Mouse (Mus musculus) limb, embryonic 13.5 days (tissue): ENCODE measurements around the gene Slc39a11. TPM values are rescaled to one million over a fixed set of nuclear protein-coding genes. Genes with fewer than 3 reads are reported as not detected.

Source experiments
- ATAC-seq: fragments of 200-750 bp; cut with Nextera tagmentation; 2 replicates; pipeline ENCODE4 v1.8.0; 2017; ENCODE audit warnings: low read depth, moderate number of reproducible peaks, moderate TSS enrichment; ENCODE audit not compliant: low FRiP score
- H3K27ac ChIP-seq: fragments of 300-500 bp; sonication (generic); 2 replicates; pipeline ENCODE4 v1.5.1; 2015; ENCODE audit warnings: inconsistent platforms, mild to moderate bottlenecking, moderate library complexity
- H3K27me3 ChIP-seq: fragments of 300-500 bp; sonication (generic); 2 replicates; pipeline ENCODE4 v1.6.1; 2015; ENCODE audit warnings: mild to moderate bottlenecking, inconsistent platforms
- H3K36me3 ChIP-seq: fragments of 300-500 bp; sonication (generic); 2 replicates; pipeline ENCODE4 v1.6.1; 2015; ENCODE audit warnings: inconsistent platforms, mild to moderate bottlenecking, moderate library complexity
- H3K4me1 ChIP-seq: fragments of 300-500 bp; sonication (generic); 2 replicates; pipeline ENCODE4 v1.6.1; 2015; ENCODE audit warnings: inconsistent platforms
- H3K4me2 ChIP-seq: fragments of 300-500 bp; sonication (generic); replicated peaks from 2 replicates; pipeline ENCODE4 v1.6.1; 2015; ENCODE audit warnings: inconsistent platforms, mild to moderate bottlenecking, moderate library complexity
- H3K4me3 ChIP-seq: fragments of 300-500 bp; sonication (generic); 2 replicates; pipeline ENCODE4 v1.5.1; 2015; ENCODE audit warnings: moderate library complexity, mild to moderate bottlenecking, inconsistent platforms
- H3K9ac ChIP-seq: fragments of 300-500 bp; sonication (generic); 2 replicates; pipeline ENCODE4 v1.6.1; 2015; ENCODE audit warnings: mild to moderate bottlenecking, inconsistent platforms
- H3K9me3 ChIP-seq: fragments of 300-500 bp; sonication (generic); 2 replicates; pipeline ENCODE4 v1.6.1; 2016; ENCODE audit warnings: inconsistent platforms
- WGBS: fragments of 180-500 bp; shearing (Covaris S2); methylation state at CpG from one replicate; pipeline ENCODE4 v1.1.7; 2015; 5-methylcytosine and 5-hydroxymethylcytosine counted together
- polyA plus RNA-seq: library from polyadenylated mRNA; unstranded; fragments of >200 nt; fragmentation: Nextera tagmentation; extraction: Ambion mirVana; gene quantifications from 2 replicates; pipeline ENCODE4 v1.2.1, GENCODE M21; 2015

Gene Slc39a11
- polyA plus RNA-seq, 1 experiment from 2014 or later, result 26.4 TPM

GRCm38 (mm10) chr11:113610266-113610665 lies 39.6 kb downstream of the Slc39a11 start:
- H3K27ac ChIP-seq, result no peak overlapping the region
- ATAC-seq, result no peak
- no peaks in the 10 kb centered on the region for H3K36me3 ChIP-seq
- no peak overlapping the region for H3K4me2 ChIP-seq
- peaks cover 4% of the 10 kb centered on the region; the same call in 1 of the 2 replicates for H3K9me3 ChIP-seq
- H3K4me3 ChIP-seq, result no peak overlapping the region
- no peak overlapping the region for H3K9ac ChIP-seq
- H3K4me1 ChIP-seq, result peaks cover 19% of the 10 kb centered on the region
- H3K27me3 ChIP-seq, result peaks cover 7% of the 10 kb centered on the region
- WGBS, result 57% methylated on average over 5 of the region's 5 CpGs

DNA sequence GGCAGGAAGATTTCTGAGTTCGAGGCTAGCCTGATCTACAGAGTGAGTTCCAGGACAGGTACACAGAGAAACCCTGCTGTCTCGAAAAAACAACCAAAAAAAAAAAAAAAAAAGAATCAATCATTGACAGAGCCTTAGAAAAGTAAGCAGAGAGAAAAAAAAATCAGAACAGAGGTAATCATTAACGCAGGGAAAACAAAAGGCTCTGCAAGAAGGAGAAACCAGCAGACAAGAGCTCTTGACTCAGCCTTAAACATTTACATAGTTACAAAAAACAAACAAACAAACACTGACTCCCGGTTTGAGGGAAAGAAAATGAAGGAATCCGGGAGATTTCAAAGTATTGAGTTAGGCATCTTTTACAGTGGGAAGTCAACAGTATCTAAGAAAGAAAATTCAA lies 40.3 kb downstream of the Slc39a11 start:
- H3K27me3 ChIP-seq, result peaks cover 7% of the 10 kb centered on the region
- no peak overlapping the region for H3K27ac ChIP-seq
- H3K4me3 ChIP-seq, result no peak overlapping the region
- H3K36me3 ChIP-seq, result no peaks in the 10 kb centered on the region
- no peak overlapping the region for H3K4me2 ChIP-seq
- H3K9ac ChIP-seq, result no peak overlapping the region
- H3K4me1 ChIP-seq, result peaks cover 22% of the 10 kb centered on the region
- 82% methylated on average over 5 of the region's 5 CpGs for WGBS
- ATAC-seq, result no peak
- peaks cover 4% of the 10 kb centered on the region; the same call in 1 of the 2 replicates for H3K9me3 ChIP-seq

- WGBS, result 95% methylated on average over 12 of the region's 12 CpGs
- no peak overlapping the region for H3K27ac ChIP-seq
- H3K36me3 ChIP-seq, result no peaks in the 10 kb centered on the region
- no peak for ATAC-seq
- H3K9me3 ChIP-seq, result peaks cover 4% of the 10 kb centered on the region; the same call in 1 of the 2 replicates
- H3K4me1 ChIP-seq, result peaks cover 34% of the 10 kb centered on the region
- H3K27me3 ChIP-seq, result no peaks in the 10 kb centered on the region
- no peak overlapping the region for H3K4me3 ChIP-seq
- no peak overlapping the region for H3K9ac ChIP-seq
- no peak overlapping the region for H3K4me2 ChIP-seq
Measured at GRCm38 (mm10) chr11:113607556-113607955, 42.3 kb downstream of the Slc39a11 start.

- Histone ChIP-seq H3K9ac (no peak overlapping the region), H3K9me3 (peaks cover 4% of the 10 kb centered on the region; the same call in 1 of the 2 replicates), H3K4me3 (no peak overlapping the region), H3K27ac (no peak overlapping the region), H3K4me1 (peaks cover 21% of the 10 kb centered on the region), H3K4me2 (no peak overlapping the region), H3K36me3 (no peaks in the 10 kb centered on the region), H3K27me3 (no peaks in the 10 kb centered on the region)
- WGBS, result 66% methylated on average over 12 of the region's 12 CpGs
- no peak for ATAC-seq
Measured at GRCm38 (mm10) chr11:113601616-113602343, 48.1 kb downstream of the Slc39a11 start.

- H3K27me3 ChIP-seq, result no peaks in the 10 kb centered on the region
- no peak overlapping the region for H3K9ac ChIP-seq
- peaks cover 21% of the 10 kb centered on the region for H3K4me1 ChIP-seq
- H3K27ac ChIP-seq, result no peak overlapping the region
- H3K9me3 ChIP-seq, result no peaks in the 10 kb centered on the region
- no peak for ATAC-seq
- no peaks in the 10 kb centered on the region for H3K36me3 ChIP-seq
- H3K4me2 ChIP-seq, result no peak overlapping the region
- 84% methylated on average over 18 of the region's 18 CpGs for WGBS
- H3K4me3 ChIP-seq, result no peak overlapping the region
Measured at GRCm38 (mm10) chr11:113600526-113601245, 49.2 kb downstream of the Slc39a11 start.

- 79% methylated on average over 3 of the region's 3 CpGs for WGBS
- Histone ChIP-seq H3K27me3 (no peaks in the 10 kb centered on the region), H3K36me3 (no peaks in the 10 kb centered on the region), H3K27ac (no peak overlapping the region), H3K9ac (no peak overlapping the region), H3K9me3 (no peaks in the 10 kb centered on the region), H3K4me1 (peaks cover 6% of the 10 kb centered on the region; the same call in 1 of the 2 replicates), H3K4me3 (no peak overlapping the region), H3K4me2 (no peak overlapping the region)
- no peak for ATAC-seq
Measured at GRCm38 (mm10) chr11:113597632-113598031, 52.2 kb downstream of the Slc39a11 start.

- Histone ChIP-seq H3K4me2 (no peak overlapping the region), H3K4me1 (no peaks in the 10 kb centered on the region), H3K36me3 (no peaks in the 10 kb centered on the region), H3K27me3 (no peaks in the 10 kb centered on the region), H3K9ac (no peak overlapping the region), H3K4me3 (no peak overlapping the region), H3K9me3 (no peaks in the 10 kb centered on the region), H3K27ac (no peak overlapping the region)
- no peak for ATAC-seq
- WGBS, result 86% methylated on average over 5 of the region's 5 CpGs
Measured at GRCm38 (mm10) chr11:113595144-113595543, 54.7 kb downstream of the Slc39a11 start.

DNA sequence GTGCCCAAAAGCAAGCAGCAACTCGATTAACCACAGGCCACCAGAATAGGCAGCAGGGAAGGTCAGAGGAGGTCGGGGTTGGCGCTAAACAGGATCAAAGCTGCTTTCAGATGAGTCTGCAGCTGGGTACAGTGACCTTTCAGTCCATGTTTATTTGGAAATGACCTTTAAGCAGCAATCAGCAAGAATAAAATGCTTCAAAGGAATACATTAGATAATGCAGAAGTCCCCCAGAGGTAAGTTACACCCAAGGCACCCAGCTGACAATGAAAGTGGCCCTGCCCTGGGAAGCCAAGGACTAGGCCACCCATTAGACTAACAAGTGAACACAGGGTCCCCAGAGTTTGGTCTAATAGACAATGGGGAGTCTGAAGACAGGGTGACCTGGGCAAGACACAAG lies 60.9 kb downstream of the Slc39a11 start:
- no peak for ATAC-seq
- Histone ChIP-seq H3K9me3 (no peaks in the 10 kb centered on the region), H3K27me3 (no peaks in the 10 kb centered on the region), H3K4me2 (no peak overlapping the region), H3K9ac (no peak overlapping the region), H3K4me1 (peaks cover 5% of the 10 kb centered on the region; the same call in 1 of the 2 replicates), H3K27ac (no peak overlapping the region), H3K4me3 (no peak overlapping the region), H3K36me3 (no peaks in the 10 kb centered on the region)
- WGBS, result 45% methylated on average over 3 of the region's 3 CpGs

GRCm38 (mm10) chr11:113586423-113586822 lies 63.5 kb downstream of the Slc39a11 start:
- Histone ChIP-seq H3K27me3 (no peaks in the 10 kb centered on the region), H3K4me2 (no peak overlapping the region), H3K4me3 (no peak overlapping the region), H3K36me3 (no peaks in the 10 kb centered on the region), H3K9me3 (no peaks in the 10 kb centered on the region), H3K4me1 (peaks cover 5% of the 10 kb centered on the region; the same call in 1 of the 2 replicates), H3K9ac (no peak overlapping the region), H3K27ac (no peak overlapping the region)
- 30% methylated on average over 6 of the region's 6 CpGs for WGBS
- no peak for ATAC-seq

DNA sequence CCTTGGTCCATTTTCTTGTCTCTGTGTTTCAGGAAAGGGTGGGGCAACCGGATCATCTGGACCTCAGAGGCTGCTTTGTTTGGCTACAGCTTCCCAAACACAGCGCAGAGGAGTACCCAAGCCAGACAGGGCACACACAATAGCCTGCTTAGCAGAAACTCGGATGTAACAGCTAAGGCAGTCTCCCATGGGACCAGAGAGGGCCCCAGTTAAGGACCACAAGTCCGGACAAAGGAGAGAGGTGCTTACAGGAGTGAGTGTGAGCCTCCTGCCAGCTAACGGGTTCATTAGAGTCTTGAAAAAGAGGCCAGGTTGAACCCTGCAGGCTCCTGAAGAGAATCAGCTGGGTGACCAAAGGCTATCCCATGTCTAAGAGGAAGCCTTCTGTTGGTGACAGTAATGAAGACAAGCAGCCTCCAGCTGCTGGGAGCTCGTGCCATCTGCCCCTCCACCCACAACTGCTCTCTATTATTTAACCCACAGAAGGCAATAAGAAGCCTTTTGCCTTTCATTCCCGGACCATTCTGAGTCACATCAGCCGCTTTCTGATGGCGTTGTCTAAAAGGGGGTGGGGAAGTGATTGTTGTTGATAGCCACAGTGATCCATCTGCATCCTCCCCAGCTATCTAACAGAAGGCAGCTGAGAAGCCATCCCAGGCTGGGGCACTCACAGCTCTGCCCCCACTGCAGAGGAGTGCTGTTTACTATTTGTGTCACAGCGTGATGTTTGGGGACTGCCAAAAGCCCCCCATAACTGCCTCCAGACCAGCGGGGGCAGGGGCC lies 65.8 kb downstream of the Slc39a11 start:
- no peak overlapping the region for H3K9ac ChIP-seq
- H3K9me3 ChIP-seq, result no peaks in the 10 kb centered on the region
- 48% methylated on average over 11 of the region's 11 CpGs for WGBS
- H3K4me2 ChIP-seq, result no peak overlapping the region
- no peaks in the 10 kb centered on the region for H3K27me3 ChIP-seq
- no peak for ATAC-seq
- H3K4me3 ChIP-seq, result no peak overlapping the region
- peaks cover 5% of the 10 kb centered on the region; the same call in 1 of the 2 replicates for H3K4me1 ChIP-seq
- no peaks in the 10 kb centered on the region for H3K36me3 ChIP-seq
- no peak overlapping the region for H3K27ac ChIP-seq

DNA sequence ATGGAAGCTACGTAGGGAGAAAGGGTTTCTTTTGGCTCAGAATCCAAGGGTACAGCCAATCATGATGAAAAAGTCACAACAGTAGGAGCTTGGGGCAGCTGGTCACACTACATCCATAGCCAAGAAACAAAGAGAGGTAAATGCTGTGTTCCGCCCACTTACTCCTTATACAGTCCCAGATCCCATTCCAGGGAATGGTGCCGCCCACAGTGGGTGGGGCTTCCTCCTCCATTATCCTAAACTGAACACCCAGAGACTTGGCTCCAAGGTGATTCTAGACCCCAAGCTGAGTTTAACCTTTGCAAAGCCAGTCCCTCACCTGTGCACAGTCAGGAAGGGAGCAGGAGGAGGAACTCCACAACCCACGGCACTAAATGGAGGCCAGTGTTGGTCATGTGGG lies 72.7 kb downstream of the Slc39a11 start:
- no peak for ATAC-seq
- no peak overlapping the region for H3K4me3 ChIP-seq
- WGBS, result 89% methylated on average over 4 of the region's 4 CpGs

DNA sequence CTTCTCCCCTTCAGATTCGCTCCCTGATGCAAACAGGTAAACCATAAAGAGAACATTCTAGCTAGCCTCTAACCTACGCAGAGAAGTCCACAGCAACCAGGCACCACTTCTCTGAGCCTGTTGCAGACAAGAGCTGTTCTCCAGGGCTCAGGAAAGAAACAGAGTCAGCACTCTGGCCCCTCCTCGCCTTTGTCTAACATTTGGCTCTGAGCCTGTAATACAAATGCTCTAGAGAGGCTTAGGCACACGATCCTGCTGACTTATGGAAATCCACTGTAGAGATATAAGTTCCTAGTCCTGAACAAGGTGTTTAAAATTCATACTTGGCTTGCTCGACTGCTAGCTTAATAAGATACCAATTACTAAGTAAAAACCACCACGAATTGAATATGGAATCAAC lies 77.2 kb downstream of the Slc39a11 start:
- H3K27ac ChIP-seq, result no peak overlapping the region; the same call in 1 of the 2 replicates
- no peaks in the 10 kb centered on the region for H3K27me3 ChIP-seq
- no peaks in the 10 kb centered on the region for H3K9me3 ChIP-seq
- H3K9ac ChIP-seq, result no peak overlapping the region
- 64% methylated on average over 6 of the region's 6 CpGs for WGBS
- H3K4me3 ChIP-seq, result no peak overlapping the region
- H3K36me3 ChIP-seq, result no peaks in the 10 kb centered on the region
- H3K4me2 ChIP-seq, result no peak overlapping the region
- H3K4me1 ChIP-seq, result peaks cover 11% of the 10 kb centered on the region; the same call in 1 of the 2 replicates
- no peak for ATAC-seq

More for the DNA sequence above, 72.7 kb downstream of the Slc39a11 start:
- H3K9ac ChIP-seq, result no peak overlapping the region
- no peaks in the 10 kb centered on the region for H3K9me3 ChIP-seq
- no peaks in the 10 kb centered on the region for H3K36me3 ChIP-seq
- no peaks in the 10 kb centered on the region for H3K27me3 ChIP-seq
- no peak overlapping the region for H3K4me2 ChIP-seq
- H3K27ac ChIP-seq, result no peak overlapping the region
- peaks cover 11% of the 10 kb centered on the region; the same call in 1 of the 2 replicates for H3K4me1 ChIP-seq
